Mouse (Mus musculus): Measurements from ENCODE around the gene Urah.

Urah gene

DNA sequence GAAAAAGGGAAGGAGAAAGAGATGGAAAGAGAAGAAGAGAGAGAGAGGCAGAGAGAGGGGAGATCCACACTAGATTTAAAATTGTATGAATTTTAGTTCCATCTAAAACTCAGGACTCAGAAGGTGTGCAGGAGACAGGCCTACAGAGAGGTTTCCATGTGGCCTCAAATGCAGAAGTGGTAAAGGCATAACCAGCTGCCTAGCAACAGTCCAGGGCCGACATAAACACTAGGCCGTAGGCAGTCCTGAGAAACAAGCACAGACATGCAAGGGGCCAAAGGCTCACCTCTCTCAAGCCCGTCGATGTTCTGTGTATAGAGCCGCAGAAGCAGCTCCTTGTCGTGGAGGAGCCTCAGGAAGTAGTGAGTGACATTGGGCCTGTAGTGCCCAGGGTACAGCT is 42.5 kb downstream of the Urah start:
- peak; percentile 28 for DNase-seq (ENCODE audit: low spot score)

DNA sequence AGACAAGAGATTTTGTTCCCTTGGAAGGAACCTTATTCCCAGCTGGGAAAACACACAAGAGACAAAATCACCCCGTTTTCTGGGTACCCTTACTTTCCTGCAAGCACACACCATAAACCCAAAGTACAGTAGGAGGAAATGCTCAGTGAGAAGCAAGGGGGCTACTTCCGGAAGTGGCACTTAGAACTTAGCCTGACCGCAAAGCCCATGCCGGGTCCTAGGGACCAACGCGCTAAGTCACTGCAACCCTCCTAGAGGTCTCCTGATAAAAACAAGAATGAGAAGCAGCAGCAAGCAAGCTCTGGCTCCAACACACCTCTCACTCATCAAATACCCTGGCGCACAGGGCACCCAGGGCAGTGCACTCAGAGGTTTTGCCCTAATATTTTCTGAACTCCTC is 44.5 kb downstream of the Urah start:
- DNase-seq (ENCODE audit: low spot score), result no peak

DNA sequence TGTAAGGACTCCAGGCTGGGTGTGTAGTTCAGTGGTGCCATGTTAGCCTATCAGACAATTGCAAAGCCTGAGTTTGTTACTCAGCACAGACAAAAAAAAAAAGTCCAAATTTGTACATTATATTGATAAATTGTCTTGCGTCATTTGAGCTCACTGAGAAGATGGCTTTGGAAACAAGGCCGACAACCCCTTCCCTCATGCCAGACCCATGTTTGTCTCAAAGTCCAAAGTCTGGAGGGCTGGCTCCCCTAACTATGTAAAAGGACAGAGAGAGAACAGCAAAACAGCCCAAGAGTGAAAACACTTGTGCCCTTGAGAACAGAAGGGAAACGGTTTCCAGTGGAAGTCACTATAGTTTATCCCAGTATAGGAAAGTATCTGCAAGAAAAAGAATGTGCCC is 45.6 kb downstream of the Urah start:
- DNase-seq (ENCODE audit: low spot score), result no peak

DNA sequence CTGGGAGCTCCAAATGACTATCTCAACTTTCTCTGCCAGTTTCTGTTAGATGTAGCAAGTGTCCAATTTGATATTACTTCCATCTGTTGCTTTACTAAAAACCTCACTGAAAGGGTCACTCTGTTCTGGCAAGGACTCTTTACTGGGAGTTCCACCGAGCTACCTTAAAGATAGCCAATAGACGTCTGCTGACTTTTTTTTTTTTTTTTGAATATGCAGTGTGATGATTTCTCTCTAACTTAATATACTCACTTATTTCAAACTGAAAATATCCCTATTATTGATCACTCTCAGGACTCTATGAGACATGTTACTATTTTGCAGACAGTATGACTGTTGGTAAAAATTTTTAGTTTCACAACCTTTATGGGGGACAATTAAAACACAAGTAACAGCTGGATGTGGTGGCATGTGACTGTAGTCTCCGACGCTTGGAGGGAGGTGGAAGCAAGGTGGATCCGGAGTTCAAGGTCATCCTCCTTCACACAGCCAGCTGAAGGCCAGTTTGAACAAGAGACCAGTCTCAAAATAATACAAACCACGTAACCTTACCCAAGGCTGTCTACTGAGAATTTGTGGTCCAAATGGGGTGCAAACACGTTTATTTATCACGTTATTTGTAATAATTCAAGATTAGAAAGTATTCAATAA is 46.2 kb downstream of the Urah start:
- no peak for DNase-seq (ENCODE audit: low spot score)

DNA sequence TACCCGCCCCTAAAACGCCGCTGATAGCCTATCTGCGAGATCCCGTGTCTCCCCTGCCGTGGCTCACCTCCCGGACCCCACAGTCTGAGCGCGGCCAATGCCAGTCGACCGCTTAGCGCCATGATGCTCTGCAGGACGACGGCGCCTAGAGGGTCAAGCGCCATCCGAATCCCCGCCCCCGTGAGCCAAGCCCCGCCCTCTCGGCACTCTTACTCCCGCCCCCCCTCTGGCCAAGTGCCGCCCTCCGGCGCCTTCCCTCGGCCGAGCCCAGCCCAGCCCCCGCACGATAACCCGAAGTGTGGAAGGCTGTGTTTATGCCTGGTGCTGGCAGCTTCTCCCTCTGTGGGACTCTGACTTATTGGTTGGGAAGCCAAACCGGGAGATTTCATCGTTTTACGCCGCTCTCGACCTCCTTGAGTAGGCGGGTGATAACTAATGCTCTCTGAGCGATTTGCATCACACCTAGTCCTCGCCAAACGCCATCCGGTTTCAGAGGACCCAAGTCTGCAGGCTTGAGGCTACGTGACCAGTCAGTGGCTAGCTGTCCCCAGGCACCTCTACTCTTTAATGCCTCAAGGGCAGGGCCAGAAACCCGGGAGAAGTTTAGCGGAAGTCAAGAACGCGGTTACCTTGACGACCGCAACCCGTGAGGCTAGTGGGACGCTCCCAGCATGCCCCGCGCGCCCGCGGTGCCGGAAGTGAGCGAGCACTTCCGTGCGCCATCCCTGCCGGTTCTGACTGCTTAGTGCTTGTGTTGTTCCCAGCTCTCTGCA is 47.1 kb downstream of the Urah start, which contains the start of the genes Psmd13 and Sirt3:
TSS of gene Psmd13 (plus strand) at position 273 of the 773 bp plus-strand sequence.
TSS of gene Sirt3 (minus strand) at position 614 of the 773 bp plus-strand sequence.
- DNase-seq (ENCODE audit: low spot score), result peak; percentile 95

DNA sequence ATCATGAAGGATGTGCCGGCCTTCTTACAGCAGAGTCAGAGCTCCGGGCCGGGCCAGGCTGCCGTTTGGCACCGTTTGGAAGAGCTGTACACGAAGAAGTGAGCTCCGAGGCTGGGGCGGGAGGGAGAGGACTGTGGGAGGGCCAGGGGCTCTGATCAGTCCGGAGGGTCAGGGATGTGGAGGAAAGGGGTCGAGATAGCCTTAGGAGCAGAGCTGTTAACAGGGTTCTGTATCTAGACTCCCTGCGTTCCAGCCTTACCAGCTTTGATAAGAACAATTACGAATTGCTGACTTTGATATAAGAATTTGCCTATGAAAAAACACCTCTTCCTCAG is 47.6 kb downstream of the Urah start:
- DNase-seq (ENCODE audit: low spot score), result no peak

Data from lung, postnatal 25 days (tissue).